Mouse (Mus musculus) MEL (cell line): ENCODE measurements around the gene Bace1.

Source experiments
- CTCF ChIP-seq, 3 experiments: IDR thresholded peaks in 2 of 3; conservative IDR thresholded peaks in 1 of 3; 2 replicates each; pipeline ENCODE4 v1.5.1; 2011 to 2012; ENCODE audit warnings: low read length in 3 of 3, low read depth in 2 of 3, mild to moderate bottlenecking in 2 of 3, improper control_type of control experiment in 1 of 3, inconsistent platforms in 1 of 3, mixed read lengths in 1 of 3, moderate library complexity in 1 of 3; ENCODE audit not compliant: control insufficient read depth in 1 of 3, insufficient read depth in 1 of 3, poor library complexity in 1 of 3, severe bottlenecking in 1 of 3
- GATA1 ChIP-seq: IDR thresholded peaks from 2 replicates; pipeline ENCODE4 v1.6.1; 2011; ENCODE audit warnings: low read depth, low read length, improper control_type of control experiment
- HCFC1 ChIP-seq: IDR thresholded peaks from 2 replicates; pipeline ENCODE4 v1.6.1; 2012; ENCODE audit warnings: low read depth, mild to moderate bottlenecking, inconsistent platforms, low read length, improper control_type of control experiment, moderate library complexity
- JUND ChIP-seq: IDR thresholded peaks from 2 replicates; pipeline ENCODE4 v1.6.1; 2011; ENCODE audit warnings: low read depth, mild to moderate bottlenecking, improper control_type of control experiment, low read length
- MYB ChIP-seq: IDR thresholded peaks from 2 replicates; pipeline ENCODE4 v1.6.1; 2011; ENCODE audit warnings: mild to moderate bottlenecking, low read depth, low read length, improper control_type of control experiment
- POLR2A ChIP-seq, 2 experiments: IDR thresholded peaks; 2 replicates each; pipeline ENCODE4 v1.6.1; 2011 to 2012; ENCODE audit warnings: low read length in 2 of 2, mild to moderate bottlenecking in 2 of 2, control low read depth in 1 of 2, improper control_type of control experiment in 1 of 2, low read depth in 1 of 2, moderate library complexity in 1 of 2; ENCODE audit not compliant: control insufficient read depth in 1 of 2, insufficient read depth in 1 of 2, poor library complexity in 1 of 2
- POLR2AphosphoS2 ChIP-seq: IDR thresholded peaks from 2 replicates; pipeline ENCODE4 v1.6.1; 2011; ENCODE audit warnings: low read length, improper control_type of control experiment
- USF1 ChIP-seq: IDR thresholded peaks from 2 replicates; pipeline ENCODE4 v1.6.1; 2014; ENCODE audit warnings: low read depth, mild to moderate bottlenecking, inconsistent platforms, low read length, improper control_type of control experiment, moderate library complexity
- ZNF384 ChIP-seq: IDR thresholded peaks from 2 replicates; pipeline ENCODE4 v1.6.1; 2012; ENCODE audit warnings: low read depth, mild to moderate bottlenecking, inconsistent platforms, low read length, improper control_type of control experiment

- TF ChIP-seq HCFC1, result no peak
- TF ChIP-seq CTCF (IDR thresholded peaks at IDR 0.05 in 2 of 3, conservative IDR thresholded peaks at IDR 0.05 in 1 of 3; ENCODE audit: control insufficient read depth in 1 of 3, insufficient read depth in 1 of 3, low read depth in 2 of 3, low read length in 3 of 3, poor library complexity in 1 of 3, severe bottlenecking in 1 of 3), result no peak
- TF ChIP-seq POLR2A (IDR thresholded peaks at IDR 0.05; ENCODE audit: control insufficient read depth in 1 of 2, insufficient read depth in 1 of 2, low read depth in 1 of 2, low read length in 2 of 2, poor library complexity in 1 of 2), result no peak
- TF ChIP-seq GATA1, result no peak
- no peak for TF ChIP-seq ZNF384
- TF ChIP-seq MYB, result no peak
- no peak for TF ChIP-seq JUND
- no peak for TF ChIP-seq USF1
- TF ChIP-seq POLR2AphosphoS2, result no peak
Observed at GRCm38 (mm10) chr9:45838434-45839138, at the start of gene Bace1.
